Mouse (Mus musculus) cortical plate, adult 2 months (tissue): ENCODE results near the gene Wbp2.

Source experiments
- CTCF ChIP-seq: fragments of 200-500 bp; IDR thresholded peaks from 2 replicates; pipeline ENCODE4 v1.5.1; 2011; ENCODE audit warnings: mild to moderate bottlenecking, control low read depth, low read length; ENCODE audit not compliant: insufficient read depth; ENCODE audit errors: extremely low read depth
- POLR2A ChIP-seq: fragments of 200-500 bp; IDR thresholded peaks from 2 replicates; pipeline ENCODE4 v1.6.1; 2011; ENCODE audit warnings: mild to moderate bottlenecking, low read length, control low read depth; ENCODE audit not compliant: insufficient read depth; ENCODE audit errors: extremely low read depth

- TF ChIP-seq CTCF, result no peak
- TF ChIP-seq POLR2A, result no peak
These were observed 4.8 kb upstream of the Wbp2 start for GRCm38 (mm10) chr11:116091591-116091990.
